Mouse (Mus musculus): ENCODE data around the gene Gm37240. TPM values are rescaled to one million over a fixed set of nuclear protein-coding genes. Genes with fewer than 3 reads are reported as not detected.

Gm37240 gene
- polyA plus RNA-seq, 1 experiment from 2014 or later: 0.82 TPM

- H3K4me1 ChIP-seq (ENCODE audit: control insufficient read depth, insufficient read depth, low read length): no peaks in the 10 kb centered on the region
- H3K36me3 ChIP-seq (ENCODE audit: control insufficient read depth, insufficient read depth, low read length): no peaks in the 10 kb centered on the region
- no peak for ATAC-seq (ENCODE audit: insufficient read depth, low FRiP score, low TSS enrichment)
- no peak overlapping the region for H3K4me3 ChIP-seq (ENCODE audit: low read depth, low read length)
- no peak overlapping the region for H3K4me2 ChIP-seq (ENCODE audit: low read depth)
- H3K27ac ChIP-seq (ENCODE audit: low read depth, low read length): no peak overlapping the region
- DNase-seq (ENCODE audit: low spot score): no peak
- H3K9ac ChIP-seq (ENCODE audit: low read length): no peak overlapping the region
- 93% methylated on average over 4 of the region's 4 CpGs for WGBS
- H3K27me3 ChIP-seq (ENCODE audit: control insufficient read depth, insufficient read depth, low read length): no peaks in the 10 kb centered on the region
- no peaks in the 10 kb centered on the region for H3K9me3 ChIP-seq (ENCODE audit: control insufficient read depth, low read length)
These were observed 845.2 kb downstream of the Gm37240 start for GRCm38 (mm10) chr3:85042126-85042525.

GRCm38 (mm10) chr3:85029141-85029540 lies 858.2 kb downstream of the Gm37240 start:
- Histone ChIP-seq H3K36me3 (ENCODE audit: control insufficient read depth, insufficient read depth, low read length) (no peaks in the 10 kb centered on the region), H3K9me3 (ENCODE audit: control insufficient read depth, low read length) (no peaks in the 10 kb centered on the region), H3K4me1 (ENCODE audit: control insufficient read depth, insufficient read depth, low read length) (no peaks in the 10 kb centered on the region), H3K4me3 (ENCODE audit: low read depth, low read length) (no peak overlapping the region), H3K27ac (ENCODE audit: low read depth, low read length) (no peak overlapping the region), H3K27me3 (ENCODE audit: control insufficient read depth, insufficient read depth, low read length) (no peaks in the 10 kb centered on the region), H3K9ac (ENCODE audit: low read length) (no peak overlapping the region), H3K4me2 (ENCODE audit: low read depth) (no peak overlapping the region)
- ATAC-seq (ENCODE audit: insufficient read depth, low FRiP score, low TSS enrichment) (no peak), DNase-seq (ENCODE audit: low spot score) (no peak)
- 90% methylated on average over 1 of the region's 1 CpGs for WGBS

DNA sequence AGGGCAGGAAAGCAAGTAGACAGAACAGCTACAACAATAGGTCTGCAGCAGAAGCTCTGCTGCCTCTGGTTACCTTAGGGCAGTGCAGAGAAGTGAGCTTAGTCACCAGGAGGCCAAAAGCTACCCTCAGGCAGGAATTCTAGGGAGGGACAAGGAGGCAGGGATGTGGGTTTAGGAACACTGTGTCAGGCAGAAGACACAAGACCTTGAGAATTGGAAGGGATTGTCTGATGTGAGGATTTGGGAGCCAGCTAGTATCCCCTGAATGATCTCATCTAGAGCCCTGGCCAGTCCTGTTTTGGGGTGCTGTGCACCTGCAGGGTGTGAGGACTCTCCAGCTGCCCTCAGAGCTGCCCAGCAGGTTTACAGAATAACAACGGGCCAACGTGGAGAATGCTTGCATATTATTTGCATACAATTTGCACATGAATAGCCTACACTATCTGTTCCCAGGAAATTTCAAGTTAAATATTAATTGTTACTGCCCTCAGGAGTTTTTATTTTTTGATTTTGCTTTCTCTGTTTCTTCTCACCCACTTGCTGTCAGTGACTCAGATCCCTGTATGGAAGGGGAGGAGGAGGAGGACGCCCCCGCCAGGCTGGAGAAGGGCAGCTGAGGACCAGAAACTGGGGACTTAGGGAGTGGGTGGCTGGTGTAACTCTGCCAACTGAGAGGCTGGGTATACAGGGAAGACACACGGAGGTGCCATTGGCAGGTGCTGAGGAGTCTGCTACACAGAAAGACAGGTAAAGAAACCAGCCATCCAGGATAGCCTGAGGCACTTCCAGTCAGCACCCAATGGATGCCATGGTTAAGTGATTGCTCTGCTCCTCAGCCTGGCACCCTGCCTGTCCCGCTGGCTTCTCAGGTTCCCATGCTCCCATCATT lies 862.3 kb downstream of the Gm37240 start:
- Histone ChIP-seq H3K4me3 (ENCODE audit: low read depth, low read length) (no peak overlapping the region), H3K4me2 (ENCODE audit: low read depth) (no peak overlapping the region), H3K9ac (ENCODE audit: low read length) (no peak overlapping the region), H3K36me3 (ENCODE audit: control insufficient read depth, insufficient read depth, low read length) (no peaks in the 10 kb centered on the region), H3K27ac (ENCODE audit: low read depth, low read length) (no peak overlapping the region), H3K4me1 (ENCODE audit: control insufficient read depth, insufficient read depth, low read length) (no peaks in the 10 kb centered on the region), H3K27me3 (ENCODE audit: control insufficient read depth, insufficient read depth, low read length) (no peaks in the 10 kb centered on the region), H3K9me3 (ENCODE audit: control insufficient read depth, low read length) (no peaks in the 10 kb centered on the region)
- ATAC-seq (ENCODE audit: insufficient read depth, low FRiP score, low TSS enrichment) (no peak), DNase-seq (ENCODE audit: low spot score) (no peak)
- 26% methylated on average over 6 of the region's 6 CpGs for whole genome bisulfite sequencing

GRCm38 (mm10) chr3:85024237-85024636 lies 863.1 kb downstream of the Gm37240 start:
- H3K4me3 ChIP-seq (ENCODE audit: low read depth, low read length): no peak overlapping the region
- no peaks in the 10 kb centered on the region for H3K9me3 ChIP-seq (ENCODE audit: control insufficient read depth, low read length)
- no peak overlapping the region for H3K27ac ChIP-seq (ENCODE audit: low read depth, low read length)
- DNase-seq (ENCODE audit: low spot score) (no peak), ATAC-seq (ENCODE audit: insufficient read depth, low FRiP score, low TSS enrichment) (no peak)
- H3K4me1 ChIP-seq (ENCODE audit: control insufficient read depth, insufficient read depth, low read length): no peaks in the 10 kb centered on the region
- WGBS: 70% methylated on average over 2 of the region's 2 CpGs
- no peaks in the 10 kb centered on the region for H3K27me3 ChIP-seq (ENCODE audit: control insufficient read depth, insufficient read depth, low read length)
- no peak overlapping the region for H3K9ac ChIP-seq (ENCODE audit: low read length)
- no peaks in the 10 kb centered on the region for H3K36me3 ChIP-seq (ENCODE audit: control insufficient read depth, insufficient read depth, low read length)
- no peak overlapping the region for H3K4me2 ChIP-seq (ENCODE audit: low read depth)

- no peak overlapping the region for H3K9ac ChIP-seq (ENCODE audit: low read length)
- H3K27me3 ChIP-seq (ENCODE audit: control insufficient read depth, insufficient read depth, low read length): no peaks in the 10 kb centered on the region
- H3K4me3 ChIP-seq (ENCODE audit: low read depth, low read length): no peak overlapping the region
- no peak overlapping the region for H3K27ac ChIP-seq (ENCODE audit: low read depth, low read length)
- ATAC-seq (ENCODE audit: insufficient read depth, low FRiP score, low TSS enrichment) (no peak), DNase-seq (ENCODE audit: low spot score) (no peak)
- H3K36me3 ChIP-seq (ENCODE audit: control insufficient read depth, insufficient read depth, low read length): no peaks in the 10 kb centered on the region
- WGBS: 85% methylated on average over 11 of the region's 11 CpGs
- H3K9me3 ChIP-seq (ENCODE audit: control insufficient read depth, low read length): no peaks in the 10 kb centered on the region
- no peak overlapping the region for H3K4me2 ChIP-seq (ENCODE audit: low read depth)
- H3K4me1 ChIP-seq (ENCODE audit: control insufficient read depth, insufficient read depth, low read length): no peaks in the 10 kb centered on the region
These were observed 864.5 kb downstream of the Gm37240 start for GRCm38 (mm10) chr3:85022800-85023199.

- H3K9me3 ChIP-seq (ENCODE audit: control insufficient read depth, low read length): no peaks in the 10 kb centered on the region
- H3K4me1 ChIP-seq (ENCODE audit: control insufficient read depth, insufficient read depth, low read length): no peaks in the 10 kb centered on the region
- H3K36me3 ChIP-seq (ENCODE audit: control insufficient read depth, insufficient read depth, low read length): no peaks in the 10 kb centered on the region
- H3K9ac ChIP-seq (ENCODE audit: low read length): no peak overlapping the region
- no peak for ATAC-seq (ENCODE audit: insufficient read depth, low FRiP score, low TSS enrichment)
- WGBS: 97% methylated on average over 6 of the region's 6 CpGs
- no peak overlapping the region for H3K27ac ChIP-seq (ENCODE audit: low read depth, low read length)
- no peak overlapping the region for H3K4me2 ChIP-seq (ENCODE audit: low read depth)
- H3K4me3 ChIP-seq (ENCODE audit: low read depth, low read length): no peak overlapping the region
- no peaks in the 10 kb centered on the region for H3K27me3 ChIP-seq (ENCODE audit: control insufficient read depth, insufficient read depth, low read length)
- DNase-seq (ENCODE audit: low spot score): no peak
These were observed 865.5 kb downstream of the Gm37240 start for GRCm38 (mm10) chr3:85021816-85022215.

DNA sequence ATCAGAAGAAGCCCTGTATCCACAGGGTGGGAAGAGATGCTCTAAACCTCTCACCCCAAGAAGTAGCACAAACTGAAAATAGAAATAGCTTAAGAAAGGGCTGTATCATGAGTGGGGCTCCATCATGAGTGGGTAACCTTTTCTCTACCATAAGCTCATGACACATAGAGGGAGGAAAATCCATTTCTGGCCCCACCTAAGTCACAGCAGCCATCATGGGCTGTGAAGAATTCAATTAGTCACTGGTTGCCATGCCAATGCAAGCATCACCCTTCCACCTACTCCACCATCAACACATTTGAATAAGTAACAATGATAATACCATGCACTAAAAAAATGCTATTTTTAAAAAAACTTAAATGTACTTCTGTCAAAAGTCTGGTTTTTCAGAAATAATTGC lies 867.2 kb downstream of the Gm37240 start:
- no peak for ATAC-seq (ENCODE audit: insufficient read depth, low FRiP score, low TSS enrichment)
- no peak overlapping the region for H3K9ac ChIP-seq (ENCODE audit: low read length)
- H3K9me3 ChIP-seq (ENCODE audit: control insufficient read depth, low read length): no peaks in the 10 kb centered on the region
- H3K36me3 ChIP-seq (ENCODE audit: control insufficient read depth, insufficient read depth, low read length): no peaks in the 10 kb centered on the region
- no peak for DNase-seq (ENCODE audit: low spot score)
- H3K4me2 ChIP-seq (ENCODE audit: low read depth): no peak overlapping the region
- H3K4me1 ChIP-seq (ENCODE audit: control insufficient read depth, insufficient read depth, low read length): no peaks in the 10 kb centered on the region
- H3K4me3 ChIP-seq (ENCODE audit: low read depth, low read length): no peak overlapping the region
- no peak overlapping the region for H3K27ac ChIP-seq (ENCODE audit: low read depth, low read length)
- H3K27me3 ChIP-seq (ENCODE audit: control insufficient read depth, insufficient read depth, low read length): no peaks in the 10 kb centered on the region

DNA sequence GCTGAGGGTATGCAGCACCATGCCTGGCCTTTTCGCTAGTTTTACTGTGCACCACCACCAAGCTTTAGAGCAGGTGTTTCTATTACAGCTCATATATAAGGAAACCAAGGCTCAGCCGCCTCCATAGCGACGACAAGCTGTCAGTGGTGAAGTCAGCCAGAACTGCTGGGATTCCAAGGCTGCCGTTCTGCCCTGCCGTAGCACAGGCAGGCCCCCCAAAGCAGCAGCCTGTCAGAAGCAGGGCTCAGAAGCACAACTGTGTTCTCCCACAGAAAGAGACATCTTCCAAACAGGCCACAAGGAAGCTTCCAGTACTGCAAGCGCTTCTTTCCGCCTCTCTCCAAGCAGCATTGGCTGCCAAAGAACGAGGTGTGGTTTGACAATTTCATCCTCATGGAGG lies 871.7 kb downstream of the Gm37240 start:
- no peaks in the 10 kb centered on the region for H3K9me3 ChIP-seq (ENCODE audit: control insufficient read depth, low read length)
- H3K4me3 ChIP-seq (ENCODE audit: low read depth, low read length): no peak overlapping the region
- DNase-seq (ENCODE audit: low spot score) (no peak), ATAC-seq (ENCODE audit: insufficient read depth, low FRiP score, low TSS enrichment) (no peak)
- no peak overlapping the region for H3K27ac ChIP-seq (ENCODE audit: low read depth, low read length)
- H3K36me3 ChIP-seq (ENCODE audit: control insufficient read depth, insufficient read depth, low read length): no peaks in the 10 kb centered on the region
- H3K27me3 ChIP-seq (ENCODE audit: control insufficient read depth, insufficient read depth, low read length): no peaks in the 10 kb centered on the region
- no peaks in the 10 kb centered on the region for H3K4me1 ChIP-seq (ENCODE audit: control insufficient read depth, insufficient read depth, low read length)
- WGBS: 69% methylated on average over 9 of the region's 9 CpGs
- H3K4me2 ChIP-seq (ENCODE audit: low read depth): no peak overlapping the region
- no peak overlapping the region for H3K9ac ChIP-seq (ENCODE audit: low read length)

- Histone ChIP-seq H3K4me3 (ENCODE audit: low read depth, low read length) (no peak overlapping the region), H3K4me1 (ENCODE audit: control insufficient read depth, insufficient read depth, low read length) (no peaks in the 10 kb centered on the region), H3K27me3 (ENCODE audit: control insufficient read depth, insufficient read depth, low read length) (no peaks in the 10 kb centered on the region), H3K27ac (ENCODE audit: low read depth, low read length) (no peak overlapping the region), H3K36me3 (ENCODE audit: control insufficient read depth, insufficient read depth, low read length) (no peaks in the 10 kb centered on the region), H3K9ac (ENCODE audit: low read length) (no peak overlapping the region), H3K9me3 (ENCODE audit: control insufficient read depth, low read length) (no peaks in the 10 kb centered on the region), H3K4me2 (ENCODE audit: low read depth) (no peak overlapping the region)
- ATAC-seq (ENCODE audit: insufficient read depth, low FRiP score, low TSS enrichment) (no peak), DNase-seq (ENCODE audit: low spot score) (no peak)
- WGBS: 88% methylated on average over 6 of the region's 6 CpGs
These were observed 874.4 kb downstream of the Gm37240 start for GRCm38 (mm10) chr3:85012889-85013288.

Measured in neural tube, embryonic 11.5 days (tissue).